Mouse (Mus musculus): ENCODE results near the gene Nme2. TPM values are rescaled to one million over a fixed set of nuclear protein-coding genes. Genes with fewer than 3 reads are reported as not detected.

Nme2 gene
- 1,000 to 10,000 TPM; 1,044 to 1,063 TPM for total RNA-seq (2021)

- intact Hi-C loops (cut with DNase I): loop anchor here (5.0 kb wide), 1 partner anchor 41 kb away; the partner anchor contains the start of gene Spag9
- DNase-seq (ENCODE audit: low spot score): no peak
These were observed at the start of gene Nme2 for GRCm38 (mm10) chr11:93956159-93956558. Nme2 (minus strand) TSS chr11:93956259.

DNA sequence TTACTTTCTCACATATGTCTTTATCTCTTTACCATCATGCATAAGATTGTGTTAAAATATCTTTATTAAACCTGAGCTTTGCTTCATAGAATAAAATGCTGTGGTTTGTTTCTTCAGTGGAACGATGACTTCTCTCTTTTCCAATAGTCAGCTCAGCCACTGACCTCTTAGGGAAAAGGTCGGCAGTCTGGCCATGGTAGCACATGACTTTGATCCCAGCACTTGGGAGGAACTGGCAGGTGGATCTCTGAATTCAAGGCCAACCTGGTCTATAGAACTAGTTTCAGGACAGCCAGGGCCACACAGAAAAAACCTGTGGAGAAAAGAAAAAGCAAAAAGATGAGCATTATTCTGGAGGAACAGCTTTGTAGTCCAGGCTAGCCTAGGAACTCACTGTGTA, 47.3 kb upstream of the Nme2 start:
- DNase-seq (ENCODE audit: low spot score): no peak
- intact Hi-C loops (cut with DNase I): no loop called here

- DNase-seq (ENCODE audit: low spot score): no peak
- intact Hi-C loops (cut with DNase I): loop anchor here (5.0 kb wide), 1 partner anchor 42 kb away; the partner anchor contains the start of gene Nme2
These were observed 43.2 kb upstream of the Nme2 start for GRCm38 (mm10) chr11:93999276-93999675.

DNA sequence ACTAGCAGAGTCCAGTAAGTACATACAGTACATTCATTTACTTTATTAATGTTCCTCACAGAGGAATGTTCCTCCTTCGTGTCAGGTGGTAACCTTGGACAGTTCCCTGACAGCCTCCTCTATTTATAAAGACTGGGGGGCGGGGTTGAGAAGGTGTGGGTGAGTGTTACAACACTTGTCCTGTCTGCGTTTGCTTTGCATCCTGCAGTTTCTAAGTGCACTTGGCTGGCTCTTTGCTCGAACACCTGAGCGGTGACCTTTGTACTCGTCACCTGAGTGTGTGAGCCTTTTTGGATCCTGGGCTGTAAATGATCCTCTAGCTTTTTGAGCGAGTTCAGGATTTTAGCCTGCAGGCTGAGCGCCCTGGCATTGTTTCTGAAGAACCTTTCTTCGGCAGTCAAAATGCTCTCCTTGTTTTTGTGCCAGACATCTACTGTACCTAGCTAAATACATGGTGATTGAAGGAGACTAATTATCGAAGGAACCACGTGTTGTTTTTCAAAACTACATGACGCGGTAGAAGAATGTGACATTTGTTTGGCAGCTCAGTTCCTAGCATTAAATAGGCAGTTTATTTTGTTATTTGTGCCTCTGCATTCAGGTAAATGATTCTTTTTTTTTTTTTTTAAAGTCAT, 41.2 kb upstream of the Nme2 start:
- peak; percentile 7 for DNase-seq (ENCODE audit: low spot score)
- intact Hi-C loops (cut with DNase I): loop anchor here (5.0 kb wide), 1 partner anchor 40 kb away; the partner anchor contains the start of gene Nme2

- peak; percentile 32 for DNase-seq (ENCODE audit: low spot score)
- intact Hi-C loops (cut with DNase I): loop anchor here (5.0 kb wide), 1 partner anchor 39 kb away; the partner anchor contains the start of gene Nme2
These were observed 40.5 kb upstream of the Nme2 start for GRCm38 (mm10) chr11:93996306-93997140.

GRCm38 (mm10) chr11:93995720-93996305, 39.8 kb upstream of the Nme2 start, which contains the start of gene Spag9:
Spag9 (plus strand) TSS chr11:93996091.
- intact Hi-C loops (cut with DNase I): loop anchor here (2.0 to 5.0 kb wide), 2 partner anchors 27 to 39 kb away; partner anchors contain the start of genes Gm20390, Nme1 and Nme2
- DNase-seq (ENCODE audit: low spot score): peak; percentile 93

GRCm38 (mm10) chr11:93995111-93995719, 39.2 kb upstream of the Nme2 start:
- intact Hi-C loops (cut with DNase I): loop anchor here (2.0 to 5.0 kb wide), 2 partner anchors 26 to 38 kb away; partner anchors contain the start of genes Gm20390, Nme1 and Nme2
- DNase-seq (ENCODE audit: low spot score): peak; percentile 89

- intact Hi-C loops (cut with DNase I): loop anchor here (2.0 kb wide), 1 partner anchor 26 kb away; the partner anchor contains the start of genes Gm20390 and Nme1
These were observed 38.5 kb upstream of the Nme2 start for GRCm38 (mm10) chr11:93994531-93994930.

GRCm38 (mm10) chr11:93988328-93989062, 32.4 kb upstream of the Nme2 start:
- DNase-seq (ENCODE audit: low spot score): no peak

More at GRCm38 (mm10) chr11:93994531-93994930, 38.5 kb upstream of the Nme2 start:
- DNase-seq (ENCODE audit: low spot score): no peak

DNA sequence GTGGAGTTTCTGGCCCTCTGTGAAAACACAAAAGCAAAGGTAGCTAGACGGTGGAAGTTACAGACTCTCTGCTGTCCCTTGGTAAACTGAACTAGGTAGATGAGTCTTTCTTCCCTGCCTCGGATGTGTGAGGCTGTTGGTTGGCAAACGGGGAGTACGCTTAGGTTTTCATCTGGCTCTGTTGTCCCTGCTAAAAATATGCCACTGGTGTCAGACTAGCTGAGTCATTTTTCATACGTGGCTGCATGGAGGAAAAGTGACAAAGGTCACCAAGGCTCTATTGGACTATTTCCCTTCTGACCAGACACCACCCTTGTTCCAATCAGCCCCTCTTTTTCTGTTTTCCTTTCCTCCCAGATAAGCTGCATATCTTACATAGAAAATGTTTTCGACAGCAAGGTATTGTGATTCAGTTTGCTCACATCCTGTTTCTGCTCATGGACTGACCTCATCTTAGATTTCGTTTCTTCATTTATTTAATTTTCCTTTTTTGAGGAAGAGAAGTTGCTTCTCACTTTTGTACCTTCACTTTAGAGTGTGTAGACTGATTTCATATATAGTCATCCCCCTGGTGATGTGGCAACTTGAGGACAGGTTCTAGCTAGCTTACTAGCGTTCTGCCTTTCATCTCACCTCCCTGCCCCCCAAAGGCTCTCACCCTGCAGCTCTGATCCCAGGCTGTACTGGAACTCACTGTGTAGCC, 31.7 kb upstream of the Nme2 start:
- peak; percentile 39 for DNase-seq (ENCODE audit: low spot score)
- intact Hi-C loops (cut with DNase I): loop anchor here (1.0 kb wide), 1 partner anchor 18 kb away; no protein-coding TSS in a partner anchor

More at GRCm38 (mm10) chr11:93988328-93989062, 32.4 kb upstream of the Nme2 start:
- intact Hi-C loops (cut with DNase I): no loop called here

DNA sequence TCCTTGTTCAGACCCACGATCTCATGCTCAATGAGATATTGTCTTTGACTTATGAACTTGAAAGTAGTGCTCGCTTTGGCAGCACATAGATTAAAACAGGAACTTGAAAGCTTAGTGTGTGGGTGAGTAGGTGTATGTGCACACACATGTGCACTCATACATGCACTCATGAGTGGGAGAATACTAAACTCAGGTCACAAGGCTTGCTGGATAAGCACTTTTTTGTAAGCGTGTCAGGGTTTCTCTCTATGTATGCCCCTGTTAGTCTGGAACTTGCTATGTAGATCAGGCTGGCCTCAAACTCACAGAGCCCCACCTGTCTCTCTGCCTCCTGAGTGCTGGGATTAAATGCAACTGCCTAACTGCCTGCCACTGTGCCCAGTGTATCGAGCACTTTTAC, 31.0 kb upstream of the Nme2 start:
- intact Hi-C loops (cut with DNase I): loop anchor here (1.0 kb wide), 1 partner anchor 18 kb away; no protein-coding TSS in a partner anchor
- DNase-seq (ENCODE audit: low spot score): no peak

GRCm38 (mm10) chr11:93986298-93986697, 30.2 kb upstream of the Nme2 start:
- intact Hi-C loops (cut with DNase I): no loop called here
- no peak for DNase-seq (ENCODE audit: low spot score)

DNA sequence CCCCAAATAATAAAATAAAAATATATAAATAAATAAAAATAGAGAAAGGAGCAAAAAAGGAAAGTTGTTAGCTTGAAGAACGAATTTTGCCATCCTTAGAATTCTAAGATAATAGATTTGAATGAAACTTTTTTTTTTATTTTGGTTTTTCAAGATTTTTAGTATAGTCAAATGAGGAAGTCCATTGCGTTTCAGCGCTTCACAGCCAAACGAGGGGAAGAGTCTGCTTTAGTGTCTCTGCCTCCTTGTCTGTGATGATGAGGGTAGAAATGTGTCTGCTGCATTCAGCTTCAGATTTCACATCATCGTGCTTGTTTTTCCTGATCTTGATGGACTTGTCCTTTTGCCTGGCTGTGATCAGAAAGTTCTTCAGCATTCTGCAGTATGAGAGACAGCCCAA, 29.2 kb upstream of the Nme2 start:
- intact Hi-C loops (cut with DNase I): no loop called here

GRCm38 (mm10) chr11:93984619-93985018, 28.6 kb upstream of the Nme2 start:
- intact Hi-C loops (cut with DNase I): no loop called here
- DNase-seq (ENCODE audit: low spot score): no peak

More for the DNA sequence above, 29.2 kb upstream of the Nme2 start:
- no peak for DNase-seq (ENCODE audit: low spot score)

GRCm38 (mm10) chr11:93979502-93980049, 23.5 kb upstream of the Nme2 start:
- no peak for DNase-seq (ENCODE audit: low spot score)
- intact Hi-C loops (cut with DNase I): no loop called here

GRCm38 (mm10) chr11:93972951-93973350, 16.9 kb upstream of the Nme2 start:
- DNase-seq (ENCODE audit: low spot score): no peak
- intact Hi-C loops (cut with DNase I): no loop called here

DNA sequence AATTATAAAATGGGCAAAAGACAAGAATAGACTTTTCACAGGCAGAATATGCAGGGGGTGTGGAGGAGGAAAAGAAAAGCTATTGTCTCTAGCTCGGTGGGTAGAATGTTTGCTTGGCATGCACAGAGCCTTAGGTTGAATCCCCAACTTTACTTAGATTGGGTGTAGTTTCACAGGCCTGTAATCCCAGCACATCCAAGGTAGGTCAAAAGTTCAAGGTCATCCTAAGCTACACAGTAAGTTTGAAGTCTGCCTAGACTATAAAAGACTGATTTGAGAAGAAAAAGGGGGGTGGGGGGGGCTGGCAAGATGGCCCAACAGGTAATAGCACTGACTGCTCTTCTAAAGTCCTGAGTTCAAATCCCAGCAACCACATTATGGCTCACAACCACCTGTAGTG, 13.7 kb upstream of the Nme2 start:
- no peak for DNase-seq (ENCODE audit: low spot score)
- intact Hi-C loops (cut with DNase I): loop anchor here (1.0 to 5.0 kb wide), 3 partner anchors 18 to 73 kb away; no protein-coding TSS in a partner anchor

- intact Hi-C loops (cut with DNase I): loop anchor here (1.0 to 5.0 kb wide), 3 partner anchors 18 to 73 kb away; no protein-coding TSS in a partner anchor
- no peak for DNase-seq (ENCODE audit: low spot score)
These were observed 13.1 kb upstream of the Nme2 start for GRCm38 (mm10) chr11:93969171-93969570.
